Mouse (Mus musculus) urinary bladder, postnatal 14 days (tissue): ENCODE measurements around the gene Plod2.

Experiments used
- DNase-seq: peaks from one replicate; pipeline ENCODE4 v3.0.0; 2021; ENCODE audit warnings: low spot score

The Plod2 gene

GRCm38 (mm10) chr9:92541977-92542561 lies at the start of gene Plod2:
Gene Plod2, plus strand, starts transcription at chr9:92542223.
- DNase-seq, result peak; percentile 75

DNA sequence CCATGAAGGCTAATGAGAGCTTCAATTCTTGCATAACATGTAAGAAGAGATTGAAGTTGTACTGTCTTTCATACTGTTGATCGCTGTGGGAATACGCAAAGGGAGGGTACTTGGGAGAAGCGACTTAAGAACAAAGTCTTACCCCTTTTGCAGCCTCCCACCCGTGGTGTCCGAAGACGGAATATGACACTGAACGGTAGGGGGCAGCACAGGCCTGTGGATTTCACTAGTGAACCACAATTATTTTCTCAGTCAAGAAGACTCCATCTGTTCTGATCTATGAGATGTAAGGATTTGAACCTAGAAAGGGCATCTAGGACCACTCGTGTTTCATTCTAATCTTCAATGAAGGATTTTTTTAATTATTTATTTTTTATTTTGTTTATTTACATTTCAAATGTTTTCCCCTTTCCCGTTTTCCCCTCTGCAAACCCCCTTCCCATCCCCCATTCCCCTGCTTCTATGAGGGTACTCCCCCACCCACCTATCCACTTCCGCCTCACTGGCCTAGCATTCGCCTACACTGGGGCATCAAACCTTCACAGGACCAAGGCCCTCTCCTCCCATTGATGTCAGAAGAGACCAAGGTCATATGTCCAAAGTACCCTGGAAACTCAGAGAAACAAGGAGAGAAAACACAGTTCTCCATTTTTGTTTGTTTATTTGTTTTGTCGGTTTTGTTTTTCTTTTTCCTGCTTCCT lies 42.2 kb upstream of the Plod2 start:
- DNase-seq, result peak; percentile 90

- DNase-seq, result no peak
These were observed 37.8 kb upstream of the Plod2 start for GRCm38 (mm10) chr9:92504256-92504655.

- DNase-seq, result no peak
These were observed 37.1 kb upstream of the Plod2 start for GRCm38 (mm10) chr9:92504889-92505288.

DNA sequence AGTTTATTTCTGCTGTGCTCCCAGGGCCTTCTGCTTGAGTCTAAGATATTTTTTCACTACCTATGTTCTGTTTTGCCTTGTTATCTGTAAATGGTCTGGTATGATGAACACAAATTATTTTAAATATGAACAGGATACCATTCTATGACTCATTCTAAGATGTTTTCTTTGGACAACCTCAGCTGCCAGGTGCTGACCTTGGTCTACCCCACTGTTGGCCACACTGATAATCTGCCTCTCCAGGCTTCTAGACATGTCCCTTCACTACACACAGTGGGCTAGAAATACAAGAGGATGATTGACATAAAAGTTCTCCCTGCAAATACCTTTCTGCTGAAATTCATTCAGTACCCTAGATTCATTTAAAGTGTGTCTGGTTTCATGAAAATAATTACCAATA lies 30.3 kb upstream of the Plod2 start:
- no peak for DNase-seq

DNA sequence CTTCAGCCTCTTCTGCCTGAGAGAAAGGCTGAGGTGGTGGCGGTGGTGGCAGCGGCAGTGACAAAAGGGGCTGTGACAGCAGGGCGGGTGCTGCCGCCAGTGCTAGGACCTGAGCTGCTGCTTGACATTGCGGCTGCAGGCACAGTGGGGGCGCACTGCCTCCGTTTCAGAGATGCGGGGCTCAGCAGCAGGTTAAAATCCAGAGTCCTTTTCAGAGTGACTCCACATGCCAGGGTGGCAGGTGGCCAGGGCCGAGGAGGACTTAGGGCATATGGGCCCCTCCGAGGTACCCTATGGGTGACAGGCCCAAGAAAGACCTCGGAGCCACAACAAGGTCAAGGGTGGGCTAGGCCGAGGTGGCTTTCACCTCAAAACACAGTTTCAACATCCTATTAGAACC lies 25.0 kb upstream of the Plod2 start:
- DNase-seq, result no peak

DNA sequence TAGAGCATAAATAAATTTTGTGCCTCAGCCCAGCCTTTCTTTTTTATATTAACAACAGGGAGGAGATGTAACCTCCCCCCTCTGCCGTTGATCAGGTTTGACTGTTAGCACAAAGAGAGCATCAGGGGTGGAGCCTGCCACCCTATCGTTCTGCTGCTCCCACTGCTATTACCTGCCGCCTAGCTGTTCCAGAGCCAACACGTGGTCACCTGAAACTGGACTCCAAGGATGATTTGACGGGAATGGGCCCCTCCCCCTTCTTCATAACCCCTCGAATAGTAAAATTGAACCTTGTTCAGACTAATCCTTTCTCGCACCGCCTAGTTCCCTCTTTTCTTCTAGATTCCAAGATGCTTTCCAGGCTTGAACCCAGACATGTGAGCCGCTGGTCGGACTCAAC lies 21.3 kb upstream of the Plod2 start:
- DNase-seq, result no peak

GRCm38 (mm10) chr9:92524506-92524905 lies 17.5 kb upstream of the Plod2 start:
- DNase-seq, result no peak

- no peak for DNase-seq
These were observed 12.0 kb upstream of the Plod2 start for GRCm38 (mm10) chr9:92530055-92530454.

DNA sequence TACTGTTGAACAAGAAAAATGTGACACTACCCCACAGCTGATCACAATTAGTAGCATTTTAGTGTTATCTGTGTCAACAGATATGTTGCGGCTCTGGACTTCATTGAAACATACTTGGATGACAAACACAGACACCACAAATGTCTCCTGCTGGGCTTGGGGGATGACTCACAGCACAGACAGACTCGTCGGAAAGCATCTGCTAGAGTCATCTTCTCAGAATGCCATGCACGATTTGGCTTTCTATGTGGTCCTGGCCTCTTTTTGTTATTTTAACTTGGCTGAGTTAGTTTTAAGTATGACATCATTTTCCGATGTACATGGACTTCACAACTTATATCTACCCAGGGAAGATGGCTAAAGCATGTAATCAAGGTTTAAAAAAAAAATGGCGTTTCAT lies 4.3 kb upstream of the Plod2 start:
- no peak for DNase-seq

- DNase-seq, result no peak
These were observed 3.8 kb upstream of the Plod2 start for GRCm38 (mm10) chr9:92538216-92538615.

- DNase-seq, result peak; percentile 40
These were observed 781 bp downstream of the Plod2 start for GRCm38 (mm10) chr9:92542591-92543416.

DNA sequence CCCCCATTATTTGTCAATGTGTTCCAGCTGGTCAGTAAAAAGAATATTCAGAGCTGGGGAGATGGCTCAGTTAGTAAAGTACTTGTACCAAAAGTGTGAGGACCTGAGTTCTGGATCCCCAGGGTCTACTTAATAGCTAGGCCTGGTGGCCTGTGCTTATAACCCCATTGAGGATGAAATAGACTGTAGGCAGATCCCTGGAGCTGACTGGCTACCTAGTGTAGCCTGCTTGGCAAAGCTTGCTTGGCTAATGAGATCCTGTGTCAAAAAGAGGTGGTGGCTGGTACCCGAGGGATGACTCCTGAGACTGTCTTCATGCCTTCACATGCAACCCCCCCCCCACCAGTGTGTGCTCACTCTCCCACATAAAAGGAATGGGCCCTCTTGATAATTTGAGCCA lies 2.1 kb downstream of the Plod2 start:
- DNase-seq, result no peak

DNA sequence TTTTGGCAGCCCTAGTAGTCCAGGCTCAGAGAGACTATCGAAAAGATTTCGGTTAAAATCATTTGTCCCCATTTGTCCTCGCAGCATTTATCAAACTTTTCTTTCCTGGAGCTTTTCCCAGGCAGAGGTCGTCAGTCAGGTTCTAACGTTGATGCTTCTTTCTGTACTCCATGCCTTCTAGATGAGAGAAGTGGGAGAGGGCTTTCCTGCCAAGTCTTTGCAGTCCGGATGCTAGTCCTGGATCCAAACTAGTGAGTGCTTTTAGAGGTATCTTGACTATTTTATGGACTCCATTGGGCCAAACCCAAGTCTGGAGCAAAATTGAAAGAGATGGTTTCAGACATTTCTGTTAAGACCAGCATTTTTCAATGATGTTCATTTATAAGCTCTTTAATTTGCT lies 3.0 kb downstream of the Plod2 start:
- no peak for DNase-seq

- DNase-seq, result no peak
These were observed 4.4 kb downstream of the Plod2 start for GRCm38 (mm10) chr9:92546446-92546845.

GRCm38 (mm10) chr9:92547106-92547505 lies 5.1 kb downstream of the Plod2 start:
- no peak for DNase-seq

GRCm38 (mm10) chr9:92547821-92548220 lies 5.8 kb downstream of the Plod2 start:
- DNase-seq, result no peak

DNA sequence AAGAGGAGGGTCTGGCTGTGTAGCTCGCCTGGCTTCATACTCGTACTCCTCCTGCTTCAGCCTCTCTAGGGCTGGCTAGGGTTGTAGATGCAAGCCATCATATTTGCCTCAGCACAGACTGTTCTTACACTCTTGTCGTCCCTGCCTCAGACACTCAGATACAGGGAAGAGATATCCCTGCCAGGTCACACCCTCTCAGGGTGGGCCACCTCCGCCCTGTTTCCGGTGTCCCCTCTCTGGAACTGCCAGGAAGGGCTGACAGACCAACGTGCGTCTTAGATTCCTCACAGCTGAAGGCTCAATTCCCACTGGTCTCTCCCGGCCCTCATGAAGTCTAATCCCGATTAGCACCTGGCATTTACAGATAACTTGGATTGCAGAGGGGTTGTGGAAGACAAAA lies 6.6 kb downstream of the Plod2 start:
- DNase-seq, result no peak

GRCm38 (mm10) chr9:92549811-92550490 lies 7.9 kb downstream of the Plod2 start:
- DNase-seq, result peak; percentile 9

DNA sequence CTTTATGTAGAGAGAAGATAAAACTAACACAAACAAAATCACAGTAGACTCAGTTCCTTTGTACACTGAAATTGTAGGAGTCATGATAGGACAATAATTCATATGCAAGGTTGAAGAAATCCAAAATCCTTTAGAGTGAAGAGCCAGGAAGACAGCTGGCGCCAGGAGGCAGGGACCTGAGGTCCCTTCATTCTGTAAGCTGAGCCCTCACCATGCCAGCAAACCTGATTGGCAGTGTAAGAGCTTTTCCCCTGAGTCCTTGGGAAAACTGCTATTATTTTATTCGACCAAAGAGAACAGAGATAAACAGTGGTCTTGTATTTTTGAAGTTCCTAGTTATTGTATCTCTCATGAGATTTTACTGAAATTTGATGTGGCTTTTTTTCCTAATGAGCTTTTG lies 9.0 kb downstream of the Plod2 start:
- DNase-seq, result no peak

- no peak for DNase-seq
These were observed 9.6 kb downstream of the Plod2 start for GRCm38 (mm10) chr9:92551666-92552065.

DNA sequence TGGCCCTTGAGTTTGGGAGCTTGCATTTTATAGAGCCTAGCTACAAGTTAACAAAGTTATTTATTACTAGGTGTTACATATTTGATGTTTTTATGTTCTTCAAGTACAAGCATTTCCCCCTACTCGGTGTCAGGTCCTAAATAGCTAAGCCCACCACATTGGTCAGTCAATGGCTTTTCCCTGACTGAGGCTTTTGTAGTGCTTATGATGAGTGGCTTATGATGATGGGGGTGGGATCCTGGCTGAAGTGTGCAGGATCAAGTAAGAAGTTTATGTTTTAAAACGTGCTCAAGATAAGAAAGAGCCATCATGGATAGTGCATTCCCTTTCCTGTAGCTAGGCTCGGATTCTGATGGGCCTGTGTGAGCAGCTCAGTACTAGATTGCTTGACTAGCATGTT lies 10.7 kb downstream of the Plod2 start:
- no peak for DNase-seq
